Mouse (Mus musculus): ENCODE measurements around the gene AI837181.

Gene AI837181

GRCm38 (mm10) chr19:5472857-5473256 is 47.9 kb downstream of the AI837181 start:
- in situ Hi-C loops (cut with MboI, MseI) = no loop called here

GRCm38 (mm10) chr19:5473720-5474119 is 48.8 kb downstream of the AI837181 start, which contains the start of gene Efemp2:
Gene Efemp2, plus strand, starts transcription at chr19:5473954.
- in situ Hi-C loops (cut with MboI, MseI) = no loop called here

GRCm38 (mm10) chr19:5474281-5475068 is 49.5 kb downstream of the AI837181 start:
- in situ Hi-C loops (cut with MboI, MseI) = no loop called here

- in situ Hi-C loops (cut with MboI, MseI) = no loop called here
Measured at GRCm38 (mm10) chr19:5475069-5475714, 50.2 kb downstream of the AI837181 start.

All from regulatory T cell (primary cell).